Mouse (Mus musculus) liver, embryonic 15.5 days (tissue): Measurements from ENCODE around the gene Dpp7. TPM values are rescaled to one million over a fixed set of nuclear protein-coding genes. Genes with fewer than 3 reads are reported as not detected.

Source experiments
- ATAC-seq: fragments of 200-750 bp; cut with Nextera tagmentation; 2 replicates; pipeline ENCODE4 v1.8.0; 2017; ENCODE audit warnings: moderate number of reproducible peaks, mild to moderate bottlenecking, moderate library complexity; ENCODE audit not compliant: insufficient read depth
- H3K27ac ChIP-seq: fragments of 300-500 bp; sonication (generic); replicated peaks from 2 replicates; pipeline ENCODE4 v1.5.1; 2015; ENCODE audit warnings: mild to moderate bottlenecking, inconsistent platforms
- H3K27me3 ChIP-seq: fragments of 300-500 bp; sonication (generic); 2 replicates; pipeline ENCODE4 v1.6.1; 2015; ENCODE audit warnings: mild to moderate bottlenecking, inconsistent platforms
- H3K36me3 ChIP-seq: fragments of 300-500 bp; sonication (generic); replicated peaks from 2 replicates; pipeline ENCODE4 v1.6.1; 2015; ENCODE audit warnings: moderate library complexity, mild to moderate bottlenecking, inconsistent platforms
- H3K4me1 ChIP-seq: fragments of 300-500 bp; sonication (generic); replicated peaks from 2 replicates; pipeline ENCODE4 v1.6.1; 2015; ENCODE audit warnings: inconsistent platforms
- H3K4me2 ChIP-seq: fragments of 300-500 bp; sonication (generic); 2 replicates; pipeline ENCODE4 v1.6.1; 2015; ENCODE audit warnings: moderate library complexity, mild to moderate bottlenecking, inconsistent platforms
- H3K4me3 ChIP-seq: fragments of 300-500 bp; sonication (generic); replicated peaks from 2 replicates; pipeline ENCODE4 v1.5.1; 2015; ENCODE audit warnings: mild to moderate bottlenecking, inconsistent platforms
- H3K9ac ChIP-seq: fragments of 300-500 bp; sonication (generic); 2 replicates; pipeline ENCODE4 v1.6.1; 2015; ENCODE audit warnings: moderate library complexity, mild to moderate bottlenecking, inconsistent platforms
- H3K9me3 ChIP-seq: fragments of 300-500 bp; sonication (generic); replicated peaks from 2 replicates; pipeline ENCODE4 v1.6.1; 2016; ENCODE audit warnings: inconsistent platforms
- WGBS: fragments of 180-500 bp; shearing (Covaris S2); methylation state at CpG from one replicate; pipeline ENCODE4 v1.1.7; 2015; ENCODE audit warnings: mixed read lengths; ENCODE audit not compliant: insufficient replicate concordance; 5-methylcytosine and 5-hydroxymethylcytosine counted together
- polyA plus RNA-seq: library from polyadenylated mRNA; unstranded; fragments of >200 nt; fragmentation: Nextera tagmentation; extraction: Ambion mirVana; gene quantifications from 2 replicates; pipeline ENCODE4 v1.2.1, GENCODE M21; 2015

The Dpp7 gene
- polyA plus RNA-seq, 1 experiment from 2014 or later = 11.5 TPM

DNA sequence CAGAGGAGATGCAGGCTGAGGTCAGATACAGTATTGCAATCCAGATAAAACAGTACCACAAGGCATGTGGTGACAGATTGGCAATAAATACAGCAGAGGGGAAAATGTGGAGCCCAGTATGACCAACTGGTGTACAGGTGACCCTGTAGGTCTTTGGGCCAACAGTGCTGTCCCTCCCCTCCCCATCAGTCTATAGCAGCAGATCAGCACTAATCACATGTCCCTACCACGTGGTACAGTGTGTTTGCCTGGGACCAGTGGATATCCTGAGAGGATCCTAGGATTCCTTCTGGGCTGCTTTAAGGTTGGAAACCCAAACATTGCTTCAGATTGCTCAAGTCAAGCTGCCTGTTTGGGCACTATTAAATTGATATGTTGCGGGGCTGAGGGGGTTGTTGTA is 22.6 kb downstream of the Dpp7 start:
- Histone ChIP-seq H3K27ac (0 out of 2 replicates have a peak overlapping the region, but pooled peaks have one; percentile 80), H3K4me2 (peak overlapping the region; percentile 92), H3K27me3 (no peaks in the 10 kb centered on the region), H3K9me3 (no peaks in the 10 kb centered on the region), H3K36me3 (peaks cover 46% of the 10 kb centered on the region), H3K4me1 (peaks cover 34% of the 10 kb centered on the region), H3K9ac (peak overlapping the region; percentile 94), H3K4me3 (peak overlapping the region; percentile 95)
- 67% methylated on average over 2 of the region's 2 CpGs for WGBS
- no peak for ATAC-seq

DNA sequence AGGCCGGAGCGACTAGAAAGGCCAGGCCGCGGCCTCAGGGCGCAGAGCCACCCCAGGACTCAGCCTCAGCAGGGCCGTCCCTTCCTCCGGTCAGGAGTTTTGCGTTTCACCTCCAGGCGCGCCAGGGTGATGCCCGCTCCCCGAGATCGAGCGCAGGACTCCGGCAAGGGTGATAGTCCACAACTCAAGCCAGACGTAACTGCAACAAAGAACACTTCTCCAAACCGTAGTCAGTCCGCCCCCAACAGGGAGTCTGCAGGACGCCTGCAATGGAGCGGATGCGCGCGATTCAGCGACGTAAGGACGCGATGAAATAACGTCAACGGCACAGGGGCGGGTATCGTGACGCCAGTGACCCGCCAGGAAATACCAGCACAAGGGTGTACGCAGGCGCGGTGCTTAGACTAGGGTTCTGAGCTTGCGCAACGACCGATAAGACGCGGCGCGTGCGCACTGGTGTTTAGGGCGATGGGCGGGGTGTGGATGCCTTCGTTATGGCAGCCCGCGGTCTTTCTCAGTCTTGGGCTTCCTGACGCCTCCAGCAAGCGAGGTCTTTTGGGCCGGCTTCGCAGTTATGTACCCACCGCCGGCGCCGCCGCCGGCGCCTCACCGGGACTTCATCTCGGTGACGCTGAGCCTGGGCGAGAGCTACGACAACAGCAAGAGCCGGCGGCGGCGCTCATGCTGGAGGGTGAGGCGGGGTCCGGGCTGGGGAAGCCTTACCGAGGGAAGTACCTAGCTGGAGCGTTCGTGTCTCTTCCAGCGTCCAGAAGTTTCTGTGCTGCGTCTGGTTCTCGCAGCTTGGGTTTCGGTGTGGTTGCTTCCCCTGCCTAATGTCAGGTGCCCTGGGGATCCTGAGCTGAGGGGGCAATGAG is 23.6 kb downstream of the Dpp7 start, which contains the start of gene Man1b1:
Man1b1 (plus strand) TSS at position 53 of the 875 bp plus-strand sequence.
- peak within 1 kb of the TSS; percentile 90 for H3K27ac ChIP-seq
- peak; percentile 97 for ATAC-seq
- peaks cover 34% of the 10 kb centered on the region for H3K4me1 ChIP-seq
- peak within 1 kb of the TSS; percentile 94 for H3K9ac ChIP-seq
- peak within 1 kb of the TSS; percentile 92 for H3K4me2 ChIP-seq
- H3K4me3 ChIP-seq = peak within 1 kb of the TSS; percentile 95
- no peaks in the 10 kb centered on the region for H3K9me3 ChIP-seq
- H3K36me3 ChIP-seq = peaks cover 36% of the 10 kb centered on the region
- WGBS = under 1% methylated on average over 78 of the region's 78 CpGs
- H3K27me3 ChIP-seq = no peaks in the 10 kb centered on the region

DNA sequence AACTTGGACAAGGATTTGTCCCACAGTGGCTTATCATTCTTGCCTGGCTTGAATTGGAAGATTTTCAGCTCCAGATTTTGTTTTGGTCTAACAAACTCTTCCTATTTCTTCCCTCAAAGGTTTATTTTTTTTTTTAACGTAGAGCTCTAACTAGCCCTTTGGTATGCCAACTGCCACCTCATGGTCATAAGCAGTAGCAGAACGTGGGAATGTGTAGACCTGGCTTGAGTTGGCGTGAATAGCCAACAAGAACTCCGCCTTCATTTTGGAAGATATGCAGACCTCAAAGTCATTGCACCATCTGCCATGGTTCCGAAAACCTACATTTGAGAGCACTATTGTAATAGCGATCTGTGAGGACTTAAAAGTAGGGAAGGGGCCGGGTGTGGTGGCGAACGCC is 24.7 kb downstream of the Dpp7 start:
- Histone ChIP-seq H3K9me3 (no peaks in the 10 kb centered on the region), H3K4me3 (peak overlapping the region; percentile 95), H3K27me3 (no peaks in the 10 kb centered on the region), H3K27ac (peak overlapping the region; percentile 90; the same call in 1 of the 2 replicates), H3K4me1 (peaks cover 34% of the 10 kb centered on the region), H3K36me3 (peaks cover 25% of the 10 kb centered on the region), H3K9ac (peak overlapping the region; percentile 94), H3K4me2 (peak overlapping the region; percentile 92)
- WGBS = 42% methylated on average over 9 of the region's 9 CpGs
- no peak for ATAC-seq

DNA sequence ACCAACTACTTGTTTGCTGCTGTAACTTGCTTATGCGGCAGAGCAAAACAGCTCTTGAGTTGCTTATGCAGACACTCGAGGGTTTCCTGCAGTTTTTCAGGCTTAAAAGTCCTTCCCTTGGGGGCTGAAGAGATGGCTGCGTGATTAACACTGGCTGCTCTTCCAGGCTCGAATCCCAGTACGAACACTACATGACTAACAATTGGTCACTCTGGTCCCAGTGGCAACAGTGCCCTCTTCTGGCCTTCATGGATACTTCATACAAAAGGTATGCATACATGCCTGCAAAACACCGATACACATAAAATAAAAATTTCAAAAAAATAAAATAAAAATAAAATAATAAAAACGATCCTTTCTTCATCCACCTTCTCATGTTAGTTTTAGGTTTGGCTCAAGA is 27.7 kb downstream of the Dpp7 start:
- 34% methylated on average over 7 of the region's 7 CpGs for WGBS
- no peak overlapping the region for H3K4me3 ChIP-seq
- H3K4me1 ChIP-seq = peaks cover 19% of the 10 kb centered on the region
- no peak overlapping the region for H3K4me2 ChIP-seq
- ATAC-seq = no peak
- no peak overlapping the region for H3K27ac ChIP-seq
- H3K36me3 ChIP-seq = no peaks in the 10 kb centered on the region
- no peaks in the 10 kb centered on the region for H3K9me3 ChIP-seq
- no peak overlapping the region for H3K9ac ChIP-seq
- H3K27me3 ChIP-seq = no peaks in the 10 kb centered on the region

DNA sequence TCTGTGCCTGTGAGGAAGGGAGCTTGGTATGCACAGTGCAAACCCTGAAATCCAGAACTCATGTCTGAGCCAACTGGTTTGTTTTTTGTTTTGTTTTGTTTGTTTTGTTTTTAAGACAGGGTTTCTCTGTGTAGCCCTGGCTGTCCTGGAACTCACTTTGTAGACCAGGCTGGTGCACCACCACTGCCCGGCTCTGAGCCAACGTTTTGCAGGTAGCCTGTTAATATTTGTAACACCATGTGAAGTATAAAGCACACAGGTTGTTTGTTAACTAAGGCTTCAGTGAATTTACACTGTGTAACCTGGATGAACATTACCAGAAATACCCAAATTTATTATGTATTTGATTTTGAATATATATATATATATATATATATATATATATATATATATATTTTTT is 30.1 kb downstream of the Dpp7 start:
- H3K9me3 ChIP-seq = no peaks in the 10 kb centered on the region
- H3K36me3 ChIP-seq = no peaks in the 10 kb centered on the region
- H3K27ac ChIP-seq = no peak overlapping the region
- H3K4me3 ChIP-seq = no peak overlapping the region
- no peak overlapping the region for H3K9ac ChIP-seq
- ATAC-seq = no peak
- H3K4me1 ChIP-seq = peaks cover under 1% of the 10 kb centered on the region
- no peak overlapping the region for H3K4me2 ChIP-seq
- H3K27me3 ChIP-seq = peaks cover 15% of the 10 kb centered on the region; the same call in 1 of the 2 replicates
- 46% methylated on average over 2 of the region's 2 CpGs for WGBS

DNA sequence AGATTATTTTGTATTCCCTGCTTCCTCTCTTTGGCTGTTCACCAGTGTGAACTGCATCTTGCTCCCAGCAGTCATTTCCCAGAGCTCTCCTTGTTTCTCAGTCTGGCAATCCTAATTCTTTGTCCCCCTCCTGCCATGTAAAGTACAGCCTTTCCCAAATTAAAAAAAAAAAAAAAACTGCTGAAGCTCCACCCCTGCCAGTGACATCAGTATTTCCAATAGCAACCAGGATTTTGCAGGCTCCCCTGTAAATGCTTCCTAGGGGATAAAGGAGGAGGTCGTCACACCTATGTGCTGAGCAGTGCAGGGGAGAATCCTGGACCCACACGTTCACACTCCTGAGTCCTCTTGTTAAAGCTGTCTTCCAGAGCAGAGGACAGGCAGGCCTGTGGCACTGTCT is 36.1 kb downstream of the Dpp7 start:
- Histone ChIP-seq H3K4me2 (no peak overlapping the region), H3K9me3 (no peaks in the 10 kb centered on the region), H3K4me1 (peaks cover 8% of the 10 kb centered on the region), H3K9ac (no peak overlapping the region), H3K4me3 (no peak overlapping the region), H3K36me3 (no peaks in the 10 kb centered on the region), H3K27ac (no peak overlapping the region), H3K27me3 (peaks cover 72% of the 10 kb centered on the region)
- 18% methylated on average over 2 of the region's 2 CpGs for WGBS
- no peak for ATAC-seq

DNA sequence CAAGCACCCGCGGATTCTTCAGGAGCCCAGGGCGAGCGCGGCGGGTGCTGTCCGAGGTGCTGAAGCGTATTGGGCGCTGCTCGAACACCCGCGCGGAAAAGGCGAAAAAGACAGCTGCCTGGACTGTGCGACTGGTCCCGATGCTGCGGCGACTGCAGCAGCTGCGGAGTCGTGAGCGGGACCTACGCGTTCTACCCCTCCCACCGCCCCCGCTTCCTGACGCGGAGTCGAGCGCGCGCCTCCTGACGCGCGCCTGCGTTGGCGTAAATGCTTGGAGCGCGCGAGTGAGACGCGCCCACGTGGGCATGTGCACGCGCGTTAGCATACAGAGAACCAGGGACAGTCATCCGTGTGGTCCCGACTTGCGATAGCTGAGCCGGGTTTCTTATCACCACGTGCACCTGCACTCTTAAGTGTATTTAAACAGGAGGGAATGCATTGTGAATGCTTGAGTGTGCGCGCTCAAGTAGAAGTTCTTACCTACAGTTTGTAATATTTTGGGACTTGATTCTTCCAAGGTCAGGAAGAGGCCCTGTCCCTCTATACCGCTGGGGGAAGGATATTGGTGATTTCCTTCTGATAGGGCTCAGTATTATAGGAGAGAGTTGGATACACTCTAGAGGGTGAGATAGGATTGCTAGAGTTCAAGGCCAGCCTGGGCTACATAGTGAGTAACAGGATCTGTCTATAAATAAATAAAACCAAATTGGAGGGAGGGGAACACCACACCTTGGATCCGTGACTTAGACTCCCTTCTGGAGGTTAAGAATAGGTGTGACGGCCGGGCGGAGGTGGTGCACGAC is 37.0 kb downstream of the Dpp7 start, which contains the start of gene Grin1:
Grin1 (minus strand) TSS at position 217 of the 803 bp plus-strand sequence.
- WGBS = 9% methylated on average over 58 of the region's 58 CpGs
- H3K27ac ChIP-seq = no peak within 1 kb of the TSS
- no peak for ATAC-seq
- peaks cover 81% of the 10 kb centered on the region for H3K27me3 ChIP-seq
- peak within 1 kb of the TSS; percentile 49 for H3K4me2 ChIP-seq
- H3K9me3 ChIP-seq = no peaks in the 10 kb centered on the region
- peak within 1 kb of the TSS; percentile 25 for H3K4me3 ChIP-seq
- H3K36me3 ChIP-seq = no peaks in the 10 kb centered on the region
- H3K9ac ChIP-seq = no peak within 1 kb of the TSS
- peaks cover 8% of the 10 kb centered on the region for H3K4me1 ChIP-seq

DNA sequence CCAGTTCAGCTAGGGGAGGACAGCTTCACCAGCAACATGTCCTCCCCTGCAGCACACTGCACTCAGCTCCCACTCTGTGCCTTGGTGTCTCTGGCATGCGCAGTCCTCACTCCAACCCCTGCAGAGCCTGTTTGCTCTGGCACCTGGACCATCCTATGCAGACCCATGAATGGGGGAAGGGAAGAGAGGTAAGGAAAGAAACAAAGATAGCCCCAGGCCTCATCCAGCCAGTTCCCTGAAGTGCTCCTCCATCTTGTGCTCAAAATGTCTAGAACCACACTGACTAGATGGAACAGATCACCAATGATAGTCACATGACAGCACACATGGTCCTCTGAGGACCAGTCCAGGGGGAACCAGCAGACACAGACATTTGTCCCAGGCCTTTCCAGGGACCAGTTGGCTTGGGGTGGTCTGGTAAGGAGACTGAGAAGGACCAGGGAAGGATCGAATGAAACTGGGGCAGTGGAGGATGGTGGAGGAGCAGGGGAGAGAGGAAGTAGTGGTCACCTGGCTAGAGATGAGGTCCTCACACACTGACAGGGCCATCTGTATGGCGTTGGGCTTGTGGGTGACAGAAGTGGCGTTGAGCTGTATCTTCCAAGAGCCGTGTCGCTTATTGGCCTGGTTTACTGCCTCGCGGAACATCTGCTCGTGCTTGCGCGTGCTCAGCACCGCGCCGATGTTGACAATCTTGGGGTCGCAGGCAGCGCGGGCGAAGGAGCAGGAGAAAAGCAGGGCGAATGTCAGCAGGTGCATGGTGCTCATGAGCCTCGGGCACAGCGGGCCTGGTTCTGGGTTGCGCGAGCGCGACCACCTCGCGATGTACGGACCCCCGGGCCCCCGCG is 37.8 kb downstream of the Dpp7 start:
- Histone ChIP-seq H3K9me3 (no peaks in the 10 kb centered on the region), H3K9ac (no peak overlapping the region), H3K27ac (no peak overlapping the region), H3K36me3 (no peaks in the 10 kb centered on the region), H3K27me3 (peaks cover 89% of the 10 kb centered on the region), H3K4me2 (peak overlapping the region; percentile 49), H3K4me1 (peaks cover 8% of the 10 kb centered on the region), H3K4me3 (peak overlapping the region; percentile 25; the same call in 1 of the 2 replicates)
- ATAC-seq = no peak
- 4% methylated on average over 31 of the region's 31 CpGs for WGBS

DNA sequence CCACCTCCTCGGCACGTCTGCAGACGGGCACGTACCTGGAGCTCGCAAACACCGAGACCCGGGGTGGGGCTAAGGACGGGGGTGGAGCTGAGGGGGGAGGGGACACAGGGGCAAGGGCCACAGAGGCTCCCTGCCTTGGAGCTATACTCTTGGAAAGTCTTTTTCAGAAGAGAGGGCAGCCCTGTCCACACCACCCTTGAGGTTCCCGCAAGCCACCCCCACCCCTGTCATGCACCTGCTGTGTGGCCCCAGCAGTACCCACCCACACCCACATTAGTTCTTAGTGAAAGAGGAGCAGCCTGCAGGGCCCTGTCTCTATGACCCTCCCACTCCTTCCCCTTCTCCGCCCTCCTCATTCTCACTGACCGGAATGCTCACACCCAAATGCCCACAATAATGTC is 44.7 kb downstream of the Dpp7 start:
- no peaks in the 10 kb centered on the region for H3K4me1 ChIP-seq
- no peak overlapping the region for H3K4me3 ChIP-seq
- no peak overlapping the region for H3K27ac ChIP-seq
- no peak overlapping the region for H3K9ac ChIP-seq
- no peak for ATAC-seq
- H3K9me3 ChIP-seq = no peaks in the 10 kb centered on the region
- no peaks in the 10 kb centered on the region for H3K36me3 ChIP-seq
- H3K27me3 ChIP-seq = peaks cover 98% of the 10 kb centered on the region
- no peak overlapping the region; the same call in 1 of the 2 replicates for H3K4me2 ChIP-seq
- 3% methylated on average over 11 of the region's 11 CpGs for WGBS

DNA sequence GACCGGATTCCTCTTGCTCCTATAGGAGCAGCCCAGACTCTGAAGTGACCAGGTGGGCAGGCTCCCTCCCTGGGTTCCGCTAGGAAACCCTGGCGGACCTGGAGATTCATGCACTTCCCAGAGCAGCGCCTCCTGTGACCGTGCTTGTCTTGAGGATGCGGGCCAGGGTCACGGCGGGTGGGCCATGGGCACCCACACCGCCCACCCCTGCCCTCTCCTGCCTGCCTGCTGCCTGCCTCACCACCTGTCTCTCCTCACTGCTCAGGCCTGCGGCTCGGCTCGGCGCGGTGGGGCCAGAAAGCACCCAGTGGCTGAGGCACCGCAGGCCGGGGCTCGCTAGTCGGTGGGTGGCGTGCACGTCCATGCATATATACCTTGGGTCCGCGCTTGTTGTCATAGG is 45.2 kb downstream of the Dpp7 start:
- no peaks in the 10 kb centered on the region for H3K9me3 ChIP-seq
- no peak for ATAC-seq
- no peaks in the 10 kb centered on the region for H3K4me1 ChIP-seq
- H3K36me3 ChIP-seq = no peaks in the 10 kb centered on the region
- H3K4me3 ChIP-seq = no peak overlapping the region
- no peak overlapping the region for H3K27ac ChIP-seq
- no peak overlapping the region; the same call in 1 of the 2 replicates for H3K4me2 ChIP-seq
- WGBS = 2% methylated on average over 22 of the region's 22 CpGs
- peaks cover 98% of the 10 kb centered on the region for H3K27me3 ChIP-seq
- no peak overlapping the region for H3K9ac ChIP-seq
